Mouse (Mus musculus) liver, adult 2 months (tissue): ENCODE data around the gene Adamts20.

Source experiments
- CTCF ChIP-seq: fragments of 200-500 bp; IDR thresholded peaks from 2 replicates; pipeline ENCODE4 v1.5.1; 2011; ENCODE audit warnings: low read depth, low read length, control low read depth
- POLR2A ChIP-seq: fragments of 200-500 bp; IDR thresholded peaks from 2 replicates; pipeline ENCODE4 v1.6.1; 2011; ENCODE audit warnings: low read length, control low read depth; ENCODE audit not compliant: insufficient read depth; ENCODE audit errors: extremely low read depth

DNA sequence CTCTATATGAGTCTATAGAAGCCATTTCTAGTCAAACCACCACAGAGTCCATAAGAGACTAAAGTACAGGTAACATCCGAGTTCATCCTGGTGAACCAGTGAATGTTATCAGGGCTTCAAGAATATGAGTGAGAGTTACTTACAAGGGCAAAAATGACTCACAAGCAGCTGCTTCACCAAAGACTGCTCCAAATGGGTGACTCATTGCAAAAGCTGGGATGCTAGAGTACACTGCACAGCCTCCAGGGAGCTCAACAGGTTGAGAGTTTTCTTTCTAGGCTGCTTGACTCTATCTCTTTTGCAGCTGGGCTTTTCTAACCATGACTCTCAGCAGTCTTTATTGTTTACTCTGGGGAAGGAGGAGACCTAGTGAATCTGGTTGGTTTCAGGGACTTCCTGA is 237.8 kb downstream of the Adamts20 start:
- TF ChIP-seq CTCF (no peak), POLR2A (no peak)
